Mouse (Mus musculus) intestine, embryonic 16.5 days (tissue): ENCODE results near the gene Eng. TPM values are rescaled to one million over a fixed set of nuclear protein-coding genes. Genes with fewer than 3 reads are reported as not detected.
A peak's percentile ranks its signal among the peaks of the same experiment; 100 is the strongest.

ENCODE experiments used
- ATAC-seq: fragments of 200-750 bp; cut with Nextera tagmentation; 2 replicates; pipeline ENCODE4 v1.8.0; 2017; ENCODE audit warnings: moderate TSS enrichment, moderate library complexity
- H3K27ac ChIP-seq: fragments of 300-500 bp; sonication (generic); 2 replicates; pipeline ENCODE4 v1.5.1; 2014; ENCODE audit warnings: mild to moderate bottlenecking, low read length
- H3K27me3 ChIP-seq: fragments of 300-500 bp; sonication (generic); replicated peaks from 2 replicates; pipeline ENCODE4 v1.6.1; 2014; ENCODE audit warnings: low read length, control low read depth, mixed read lengths; ENCODE audit not compliant: control insufficient read depth, insufficient read depth
- H3K36me3 ChIP-seq: fragments of 300-500 bp; sonication (generic); 2 replicates; pipeline ENCODE4 v1.6.1; 2014; ENCODE audit warnings: low read length, control low read depth; ENCODE audit not compliant: control insufficient read depth, insufficient read depth
- H3K4me1 ChIP-seq: fragments of 300-500 bp; sonication (generic); 2 replicates; pipeline ENCODE4 v1.6.1; 2014; ENCODE audit warnings: low read length, control low read depth, mixed read lengths; ENCODE audit not compliant: control insufficient read depth, insufficient read depth
- H3K4me2 ChIP-seq: fragments of 300-500 bp; sonication (generic); 2 replicates; pipeline ENCODE4 v1.6.1; 2014; ENCODE audit warnings: low read depth, low read length, control low read depth
- H3K4me3 ChIP-seq: fragments of 300-500 bp; sonication (generic); 2 replicates; pipeline ENCODE4 v1.5.1; 2014; ENCODE audit warnings: mild to moderate bottlenecking, low read length
- H3K9ac ChIP-seq: fragments of 300-500 bp; sonication (generic); 2 replicates; pipeline ENCODE4 v1.6.1; 2014; ENCODE audit warnings: low read depth, low read length
- H3K9me3 ChIP-seq: fragments of 300-500 bp; sonication (generic); 2 replicates; pipeline ENCODE4 v1.6.1; 2016; ENCODE audit warnings: low read length, control low read depth; ENCODE audit not compliant: control insufficient read depth
- WGBS: fragments of 180-500 bp; shearing (Covaris S2); extraction: QIAGEN DNeasy Blood & Tissue Kit; methylation state at CpG from one replicate; pipeline ENCODE4 v1.1.7; 2014; 5-methylcytosine and 5-hydroxymethylcytosine counted together
- polyA plus RNA-seq: library from polyadenylated mRNA; unstranded; fragments of >200 nt; fragmentation: Nextera tagmentation; extraction: Ambion mirVana; gene quantifications from 2 replicates; pipeline ENCODE4 v1.2.1, GENCODE M21; 2015

Eng gene
- polyA plus RNA-seq, 1 experiment from 2014 or later = 66.8 TPM

- no peak overlapping the region for H3K27ac ChIP-seq
- H3K4me3 ChIP-seq = 0 out of 2 replicates have a peak overlapping the region, but pooled peaks have one; percentile 80
- H3K9ac ChIP-seq = peak overlapping the region; percentile 90; the same call in 1 of the 2 replicates
- no peak for ATAC-seq
- peak overlapping the region; percentile 69; the same call in 1 of the 2 replicates for H3K4me2 ChIP-seq
- no peaks in the 10 kb centered on the region for H3K27me3 ChIP-seq
- peaks cover 5% of the 10 kb centered on the region; the same call in 1 of the 2 replicates for H3K36me3 ChIP-seq
- H3K4me1 ChIP-seq = peaks cover 20% of the 10 kb centered on the region
- no peaks in the 10 kb centered on the region for H3K9me3 ChIP-seq
- WGBS = 93% methylated on average over 14 of the region's 14 CpGs
Observed at GRCm38 (mm10) chr2:32692496-32692895, 46.1 kb downstream of the Eng start.

GRCm38 (mm10) chr2:32693282-32693681 lies 46.9 kb downstream of the Eng start:
- Histone ChIP-seq H3K9ac (peak overlapping the region; percentile 90), H3K4me1 (peaks cover 20% of the 10 kb centered on the region), H3K36me3 (no peaks in the 10 kb centered on the region), H3K4me2 (peak overlapping the region; percentile 69), H3K9me3 (no peaks in the 10 kb centered on the region), H3K4me3 (peak overlapping the region; percentile 80), H3K27ac (no peak overlapping the region), H3K27me3 (no peaks in the 10 kb centered on the region)
- 14% methylated on average over 7 of the region's 7 CpGs for WGBS
- no peak for ATAC-seq

GRCm38 (mm10) chr2:32693823-32694411 lies 47.5 kb downstream of the Eng start:
- peak; percentile 98 for ATAC-seq
- Histone ChIP-seq H3K4me1 (peaks cover 20% of the 10 kb centered on the region), H3K27me3 (no peaks in the 10 kb centered on the region), H3K4me2 (peak overlapping the region; percentile 69), H3K27ac (peak overlapping the region; percentile 77), H3K36me3 (no peaks in the 10 kb centered on the region), H3K4me3 (peak overlapping the region; percentile 80), H3K9ac (peak overlapping the region; percentile 90), H3K9me3 (no peaks in the 10 kb centered on the region)
- under 1% methylated on average over 51 of the region's 51 CpGs for WGBS

GRCm38 (mm10) chr2:32694691-32695090 lies 48.3 kb downstream of the Eng start:
- Histone ChIP-seq H3K4me1 (peaks cover 20% of the 10 kb centered on the region), H3K4me2 (peak overlapping the region; percentile 69), H3K4me3 (peak overlapping the region; percentile 80), H3K27me3 (no peaks in the 10 kb centered on the region), H3K27ac (peak overlapping the region; percentile 58), H3K9me3 (no peaks in the 10 kb centered on the region), H3K36me3 (no peaks in the 10 kb centered on the region), H3K9ac (peak overlapping the region; percentile 63)
- 86% methylated on average over 12 of the region's 12 CpGs for WGBS
- no peak for ATAC-seq

GRCm38 (mm10) chr2:32699680-32700079 lies 53.3 kb downstream of the Eng start:
- Histone ChIP-seq H3K27ac (no peak overlapping the region), H3K36me3 (peaks cover 4% of the 10 kb centered on the region; the same call in 1 of the 2 replicates), H3K27me3 (no peaks in the 10 kb centered on the region), H3K4me3 (no peak overlapping the region), H3K4me1 (peaks cover 11% of the 10 kb centered on the region), H3K4me2 (no peak overlapping the region), H3K9ac (no peak overlapping the region), H3K9me3 (no peaks in the 10 kb centered on the region)
- ATAC-seq = no peak
- WGBS = 84% methylated on average over 6 of the region's 6 CpGs

- no peaks in the 10 kb centered on the region for H3K27me3 ChIP-seq
- 84% methylated on average over 14 of the region's 14 CpGs for WGBS
- no peak for ATAC-seq
- no peak overlapping the region for H3K9ac ChIP-seq
- no peaks in the 10 kb centered on the region for H3K9me3 ChIP-seq
- no peak overlapping the region for H3K4me3 ChIP-seq
- peaks cover 11% of the 10 kb centered on the region for H3K4me1 ChIP-seq
- no peak overlapping the region for H3K4me2 ChIP-seq
- H3K27ac ChIP-seq = no peak overlapping the region
- H3K36me3 ChIP-seq = peaks cover 10% of the 10 kb centered on the region; the same call in 1 of the 2 replicates
Observed at GRCm38 (mm10) chr2:32700966-32701743, 54.8 kb downstream of the Eng start.

- H3K4me2 ChIP-seq = no peak overlapping the region
Observed at GRCm38 (mm10) chr2:32703046-32703445, 56.7 kb downstream of the Eng start.

GRCm38 (mm10) chr2:32704021-32704421 lies 57.6 kb downstream of the Eng start, which contains the start of gene Fpgs:
Gene Fpgs (minus strand): TSS chr2:32704145.
- Histone ChIP-seq H3K9ac (no peak within 1 kb of the TSS), H3K27me3 (no peaks in the 10 kb centered on the region), H3K9me3 (no peaks in the 10 kb centered on the region), H3K27ac (peak within 1 kb of the TSS; percentile 60), H3K4me2 (no peak within 1 kb of the TSS), H3K4me1 (peaks cover 11% of the 10 kb centered on the region), H3K4me3 (no peak within 1 kb of the TSS), H3K36me3 (peaks cover 20% of the 10 kb centered on the region)
- ATAC-seq = peak; percentile 50
- 61% methylated on average over 2 of the region's 2 CpGs for WGBS

More at GRCm38 (mm10) chr2:32703046-32703445, 56.7 kb downstream of the Eng start:
- peak overlapping the region; percentile 60 for H3K27ac ChIP-seq
- ATAC-seq = peak; percentile 22; the same call in 1 of the 2 replicates
- H3K27me3 ChIP-seq = no peaks in the 10 kb centered on the region
- WGBS = 73% methylated on average over 8 of the region's 8 CpGs
- peaks cover 11% of the 10 kb centered on the region for H3K4me1 ChIP-seq
- H3K4me3 ChIP-seq = no peak overlapping the region
- H3K9me3 ChIP-seq = no peaks in the 10 kb centered on the region
- H3K36me3 ChIP-seq = peaks cover 20% of the 10 kb centered on the region
- H3K9ac ChIP-seq = no peak overlapping the region

- 92% methylated on average over 7 of the region's 7 CpGs for WGBS
- H3K9me3 ChIP-seq = no peaks in the 10 kb centered on the region
- H3K27me3 ChIP-seq = no peaks in the 10 kb centered on the region
- H3K9ac ChIP-seq = no peak overlapping the region
- ATAC-seq = no peak
- peaks cover 11% of the 10 kb centered on the region for H3K4me1 ChIP-seq
- H3K27ac ChIP-seq = no peak overlapping the region; the same call in 1 of the 2 replicates
- H3K36me3 ChIP-seq = peaks cover 28% of the 10 kb centered on the region
- no peak overlapping the region for H3K4me3 ChIP-seq
- no peak overlapping the region for H3K4me2 ChIP-seq
Observed at GRCm38 (mm10) chr2:32705018-32705417, 58.6 kb downstream of the Eng start.
